Mouse (Mus musculus): ENCODE data around the gene Tnrc6c. TPM values are rescaled to one million over a fixed set of nuclear protein-coding genes. Genes with fewer than 3 reads are reported as not detected.
A peak's percentile ranks its signal among the peaks of the same experiment; 100 is the strongest.

Gene Tnrc6c
- polyA plus RNA-seq, 1 experiment = 5.7 TPM

- Histone ChIP-seq H3K4me1 (peaks cover 41% of the 10 kb centered on the region), H3K36me3 (replicated peaks; ENCODE audit: low read length) (peaks cover 68% of the 10 kb centered on the region), H3K4me3 (replicated peaks) (peak overlapping the region; percentile 72), H3K27me3 (replicated peaks) (no peaks in the 10 kb centered on the region), H3K9me3 (no peaks in the 10 kb centered on the region)
- TF ChIP-seq GATA1 (IDR thresholded peaks at IDR 0.05; ENCODE audit: borderline replicate concordance, low read length) (no peak), FLI1 (IDR thresholded peaks at IDR 0.05; ENCODE audit: low read length) (no peak)
These were observed 136.8 kb downstream of the Tnrc6c start for GRCm38 (mm10) chr11:117790703-117791440.

- no peak for TF ChIP-seq FLI1 (IDR thresholded peaks at IDR 0.05; ENCODE audit: low read length)
- no peak for TF ChIP-seq GATA1 (IDR thresholded peaks at IDR 0.05; ENCODE audit: borderline replicate concordance, low read length)
- Histone ChIP-seq H3K4me1 (peaks cover 42% of the 10 kb centered on the region), H3K36me3 (replicated peaks; ENCODE audit: low read length) (peaks cover 64% of the 10 kb centered on the region), H3K9me3 (no peaks in the 10 kb centered on the region), H3K27me3 (replicated peaks) (no peaks in the 10 kb centered on the region), H3K4me3 (replicated peaks) (no peak overlapping the region)
These were observed 137.3 kb downstream of the Tnrc6c start for GRCm38 (mm10) chr11:117791441-117791761.

- no peaks in the 10 kb centered on the region for H3K9me3 ChIP-seq
- no peaks in the 10 kb centered on the region for H3K27me3 ChIP-seq (replicated peaks)
- H3K4me3 ChIP-seq (replicated peaks) = peak overlapping the region; percentile 65
- H3K4me1 ChIP-seq = peaks cover 50% of the 10 kb centered on the region
- TF ChIP-seq FLI1 (IDR thresholded peaks at IDR 0.05; ENCODE audit: low read length) (no peak), GATA1 (IDR thresholded peaks at IDR 0.05; ENCODE audit: borderline replicate concordance, low read length) (no peak)
- H3K36me3 ChIP-seq (replicated peaks; ENCODE audit: low read length) = peaks cover 54% of the 10 kb centered on the region
These were observed 138.3 kb downstream of the Tnrc6c start for GRCm38 (mm10) chr11:117792281-117792888.

- H3K4me3 ChIP-seq (replicated peaks) = no peak overlapping the region
- peaks cover 67% of the 10 kb centered on the region for H3K4me1 ChIP-seq
- H3K36me3 ChIP-seq (replicated peaks; ENCODE audit: low read length) = peaks cover 38% of the 10 kb centered on the region
- no peaks in the 10 kb centered on the region for H3K27me3 ChIP-seq (replicated peaks)
- no peaks in the 10 kb centered on the region for H3K9me3 ChIP-seq
- TF ChIP-seq GATA1 (IDR thresholded peaks at IDR 0.05; ENCODE audit: borderline replicate concordance, low read length) (no peak), FLI1 (IDR thresholded peaks at IDR 0.05; ENCODE audit: low read length) (no peak)
These were observed 140.0 kb downstream of the Tnrc6c start for GRCm38 (mm10) chr11:117794035-117794551.

GRCm38 (mm10) chr11:117796954-117797353, 142.9 kb downstream of the Tnrc6c start:
- Histone ChIP-seq H3K27me3 (replicated peaks) (no peaks in the 10 kb centered on the region), H3K4me1 (peaks cover 62% of the 10 kb centered on the region), H3K9me3 (no peaks in the 10 kb centered on the region), H3K4me3 (replicated peaks) (no peak overlapping the region), H3K36me3 (replicated peaks; ENCODE audit: low read length) (peaks cover 13% of the 10 kb centered on the region)
- no peak for TF ChIP-seq GATA1 (IDR thresholded peaks at IDR 0.05; ENCODE audit: borderline replicate concordance, low read length)
- TF ChIP-seq FLI1 (IDR thresholded peaks at IDR 0.05; ENCODE audit: low read length) = no peak

- peak within 1 kb of the TSS; percentile 85 for H3K4me3 ChIP-seq (replicated peaks)
- TF ChIP-seq FLI1 (IDR thresholded peaks at IDR 0.05; ENCODE audit: low read length) (no peak), GATA1 (IDR thresholded peaks at IDR 0.05; ENCODE audit: borderline replicate concordance, low read length) (no peak)
- no peaks in the 10 kb centered on the region for H3K27me3 ChIP-seq (replicated peaks)
- H3K9me3 ChIP-seq = no peaks in the 10 kb centered on the region
- peaks cover 55% of the 10 kb centered on the region for H3K4me1 ChIP-seq
- peaks cover 6% of the 10 kb centered on the region for H3K36me3 ChIP-seq (replicated peaks; ENCODE audit: low read length)
These were observed 143.5 kb downstream of the Tnrc6c start, which contains the start of gene 6030468B19Rik for GRCm38 (mm10) chr11:117797511-117798159. Gene 6030468B19Rik (plus strand): TSS chr11:117797660.

GRCm38 (mm10) chr11:117798160-117798541, 144.1 kb downstream of the Tnrc6c start:
- TF ChIP-seq GATA1 (IDR thresholded peaks at IDR 0.05; ENCODE audit: borderline replicate concordance, low read length) = no peak
- no peak for TF ChIP-seq FLI1 (IDR thresholded peaks at IDR 0.05; ENCODE audit: low read length)
- Histone ChIP-seq H3K36me3 (replicated peaks; ENCODE audit: low read length) (peaks cover 7% of the 10 kb centered on the region), H3K4me3 (replicated peaks) (peak overlapping the region; percentile 85), H3K4me1 (peaks cover 58% of the 10 kb centered on the region), H3K27me3 (replicated peaks) (no peaks in the 10 kb centered on the region), H3K9me3 (no peaks in the 10 kb centered on the region)

- Histone ChIP-seq H3K36me3 (replicated peaks; ENCODE audit: low read length) (peaks cover 7% of the 10 kb centered on the region), H3K4me3 (replicated peaks) (peak overlapping the region; percentile 81), H3K9me3 (no peaks in the 10 kb centered on the region), H3K27me3 (replicated peaks) (no peaks in the 10 kb centered on the region), H3K4me1 (peaks cover 59% of the 10 kb centered on the region)
- no peak for TF ChIP-seq GATA1 (IDR thresholded peaks at IDR 0.05; ENCODE audit: borderline replicate concordance, low read length)
- no peak for TF ChIP-seq FLI1 (IDR thresholded peaks at IDR 0.05; ENCODE audit: low read length)
These were observed 145.1 kb downstream of the Tnrc6c start for GRCm38 (mm10) chr11:117799174-117799573.

GRCm38 (mm10) chr11:117800038-117800437, 145.9 kb downstream of the Tnrc6c start:
- TF ChIP-seq FLI1 (IDR thresholded peaks at IDR 0.05; ENCODE audit: low read length) (no peak), GATA1 (IDR thresholded peaks at IDR 0.05; ENCODE audit: borderline replicate concordance, low read length) (no peak)
- H3K36me3 ChIP-seq (replicated peaks; ENCODE audit: low read length) = peaks cover 7% of the 10 kb centered on the region
- H3K4me1 ChIP-seq = peaks cover 59% of the 10 kb centered on the region
- H3K4me3 ChIP-seq (replicated peaks) = no peak overlapping the region
- no peaks in the 10 kb centered on the region for H3K9me3 ChIP-seq
- no peaks in the 10 kb centered on the region for H3K27me3 ChIP-seq (replicated peaks)

- Histone ChIP-seq H3K9me3 (no peaks in the 10 kb centered on the region), H3K36me3 (replicated peaks; ENCODE audit: low read length) (peaks cover 17% of the 10 kb centered on the region), H3K4me3 (replicated peaks) (no peak overlapping the region), H3K4me1 (peaks cover 49% of the 10 kb centered on the region), H3K27me3 (replicated peaks) (peaks cover 2% of the 10 kb centered on the region)
- TF ChIP-seq FLI1 (IDR thresholded peaks at IDR 0.05; ENCODE audit: low read length) (no peak), GATA1 (IDR thresholded peaks at IDR 0.05; ENCODE audit: borderline replicate concordance, low read length) (no peak)
These were observed 147.6 kb downstream of the Tnrc6c start for GRCm38 (mm10) chr11:117801650-117802049.
